Mouse (Mus musculus) heart, adult 2 months (tissue): ENCODE data around the gene Arhgef19.

ENCODE experiments used
- CTCF ChIP-seq: fragments of 200-600 bp; IDR thresholded peaks from 2 replicates; pipeline ENCODE4 v1.8.1; 2022; ENCODE audit warnings: antibody characterized with exemption, mild to moderate bottlenecking, moderate library complexity
- POLR2A ChIP-seq: fragments of 200-500 bp; IDR thresholded peaks from 2 replicates; pipeline ENCODE4 v1.6.1; 2011; ENCODE audit warnings: mild to moderate bottlenecking, low read depth, low read length, control low read depth; ENCODE audit not compliant: insufficient read depth

- TF ChIP-seq CTCF (no peak), POLR2A (no peak)
Observed at GRCm38 (mm10) chr4:141228687-141229086, 10.6 kb upstream of the Arhgef19 start.
